Mouse (Mus musculus) C2C12 (cell line): ENCODE measurements around the gene Csad. TPM values are rescaled to one million over a fixed set of nuclear protein-coding genes. Genes with fewer than 3 reads are reported as not detected.

Experiments used
- H3K27me3 ChIP-seq: one replicate; pipeline ENCODE4 v1.6.1; 2011; ENCODE audit not compliant: control insufficient read depth, insufficient read depth, insufficient read length
- H3K36me3 ChIP-seq: one replicate; pipeline ENCODE4 v1.6.1; 2011; ENCODE audit not compliant: control insufficient read depth, insufficient read depth
- H3K4me3 ChIP-seq: one replicate; pipeline ENCODE4 v1.5.1; 2011; ENCODE audit warnings: mild to moderate bottlenecking, control low read depth; ENCODE audit not compliant: poor library complexity, insufficient read depth, severe bottlenecking
- H3K79me2 ChIP-seq: one replicate; pipeline ENCODE4 v1.6.1; 2011; ENCODE audit not compliant: control insufficient read depth, insufficient read depth
- H3K79me3 ChIP-seq: one replicate; pipeline ENCODE4 v1.6.1; 2011; ENCODE audit warnings: low read depth, control low read depth
- H3ac ChIP-seq: one replicate; pipeline ENCODE3; 2011; ENCODE audit warnings: low read depth; ENCODE audit not compliant: control insufficient read depth, insufficient read length
- CEBPB ChIP-seq: IDR thresholded peaks from one replicate; pipeline ENCODE4 v1.6.1; 2011; ENCODE audit warnings: low read depth, mild to moderate bottlenecking, control low read depth, moderate library complexity
- CTCF ChIP-seq: IDR thresholded peaks from one replicate; pipeline ENCODE4 v1.5.1; 2011; ENCODE audit not compliant: control insufficient read depth, insufficient read depth, insufficient read length
- FOSL1 ChIP-seq: IDR thresholded peaks from one replicate; pipeline ENCODE4 v1.8.0; 2011; ENCODE audit warnings: mild to moderate bottlenecking, low read length; ENCODE audit not compliant: poor library complexity, insufficient read depth, severe bottlenecking
- MAX ChIP-seq: IDR thresholded peaks from one replicate; pipeline ENCODE4 v1.6.1; 2011; ENCODE audit warnings: mild to moderate bottlenecking, control low read depth
- MYOD1 ChIP-seq: IDR thresholded peaks from one replicate; pipeline ENCODE4 v1.6.1; 2011; ENCODE audit warnings: low read depth; ENCODE audit not compliant: control insufficient read depth, insufficient read length
- MYOG ChIP-seq: IDR thresholded peaks from one replicate; pipeline ENCODE4 v1.6.1; 2011; ENCODE audit not compliant: control insufficient read depth, insufficient read length; ENCODE audit errors: extremely low read depth
- USF1 ChIP-seq: IDR thresholded peaks from one replicate; pipeline ENCODE4 v1.6.1; 2011; ENCODE audit warnings: low read depth, mild to moderate bottlenecking, control low read depth, moderate library complexity
- polyA plus RNA-seq: library from polyadenylated mRNA; unstranded; fragments of >200 nt; fragmentation: generic; extraction: Trizol; gene quantifications from one replicate; pipeline ENCODE4 v1.2.1, GENCODE M21; 2012; ENCODE audit warnings: missing spikeins

Gene Csad
- polyA plus RNA-seq, 1 experiment, result 26.4 TPM

DNA sequence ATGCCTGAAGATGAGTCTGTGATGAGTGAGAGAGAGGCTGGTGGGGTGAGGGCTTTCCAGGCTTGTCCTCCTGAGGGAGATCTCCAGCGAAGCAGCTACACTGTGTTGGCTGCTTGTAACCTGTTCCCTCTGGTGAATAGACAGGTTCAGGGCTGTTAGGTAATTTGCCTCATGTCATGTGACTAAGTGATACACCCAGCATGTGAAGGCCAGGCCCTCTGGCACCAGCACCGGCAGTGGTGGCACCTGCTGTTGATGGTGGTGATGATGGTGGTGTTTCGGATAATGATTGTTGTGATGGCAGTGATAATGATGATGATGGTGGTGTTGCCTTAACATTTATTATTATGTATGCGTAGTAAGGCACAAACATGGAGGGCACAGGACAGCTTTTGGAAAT, 6.3 kb upstream of the Csad start:
- Histone ChIP-seq H3K27me3 (no peaks in the 10 kb centered on the region), H3K79me2 (peaks cover 36% of the 10 kb centered on the region), H3K36me3 (peaks cover 89% of the 10 kb centered on the region), H3K4me3 (no peak overlapping the region), H3K79me3 (peaks cover 13% of the 10 kb centered on the region), H3ac (no peak overlapping the region)
- no peak for TF ChIP-seq CTCF
- no peak for TF ChIP-seq MYOG
- TF ChIP-seq CEBPB, result no peak
- no peak for TF ChIP-seq USF1
- TF ChIP-seq MYOD1, result no peak
- no peak for TF ChIP-seq FOSL1
- TF ChIP-seq MAX, result no peak

DNA sequence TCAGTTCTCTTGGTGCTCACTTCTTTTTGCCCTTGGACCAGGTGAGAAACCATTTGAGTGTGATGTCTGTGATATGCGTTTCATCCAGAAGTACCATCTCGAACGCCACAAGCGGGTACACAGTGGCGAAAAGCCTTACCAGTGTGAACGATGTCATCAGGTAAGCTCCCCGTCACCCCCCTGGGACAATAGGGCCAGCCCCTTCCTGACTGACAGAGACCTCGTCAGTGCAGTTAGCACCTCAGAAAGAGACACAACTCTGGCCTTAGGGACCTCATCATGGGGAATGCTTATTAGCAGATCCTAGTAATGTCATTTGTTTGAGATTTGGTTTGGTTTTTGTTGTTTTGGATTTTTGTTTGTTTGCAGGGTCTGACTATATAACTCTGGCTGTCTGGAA, 4.6 kb upstream of the Csad start:
- H3K79me2 ChIP-seq, result peaks cover 53% of the 10 kb centered on the region

DNA sequence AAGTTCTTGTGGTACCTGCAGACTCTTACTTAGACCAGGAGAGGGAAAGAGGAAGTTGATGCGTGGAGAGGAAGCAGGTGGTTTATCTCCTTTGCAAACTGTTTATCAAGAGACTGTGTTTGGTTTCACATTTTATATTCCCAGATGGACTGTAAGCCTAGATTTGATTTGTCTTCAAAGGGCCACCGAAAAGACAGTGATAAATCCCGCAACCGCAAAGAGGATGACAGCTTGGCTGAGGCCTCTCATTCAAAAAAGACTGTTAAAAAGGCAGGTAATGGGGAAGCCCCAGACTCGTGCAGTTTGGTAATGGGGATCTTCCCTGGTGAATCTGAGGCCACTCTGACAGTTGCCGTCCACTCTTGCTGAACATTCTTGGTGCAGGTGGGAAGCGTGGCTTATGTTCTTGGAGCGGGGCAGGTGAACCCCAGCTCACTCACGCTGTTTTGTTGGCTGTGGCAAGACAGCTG, 3.6 kb upstream of the Csad start:
- Histone ChIP-seq H3ac (no peak overlapping the region), H3K79me3 (peaks cover 31% of the 10 kb centered on the region), H3K27me3 (no peaks in the 10 kb centered on the region), H3K4me3 (no peak overlapping the region), H3K36me3 (peaks cover 81% of the 10 kb centered on the region), H3K79me2 (peaks cover 55% of the 10 kb centered on the region)
- TF ChIP-seq USF1 (no peak), CEBPB (no peak), CTCF (no peak), FOSL1 (no peak), MAX (no peak), MYOG (no peak), MYOD1 (no peak)

More for the DNA sequence above, 4.6 kb upstream of the Csad start:
- H3K79me3 ChIP-seq, result peaks cover 30% of the 10 kb centered on the region
- no peak overlapping the region for H3K4me3 ChIP-seq
- no peaks in the 10 kb centered on the region for H3K27me3 ChIP-seq
- peaks cover 91% of the 10 kb centered on the region for H3K36me3 ChIP-seq
- no peak overlapping the region for H3ac ChIP-seq
- TF ChIP-seq CEBPB, result no peak
- no peak for TF ChIP-seq MAX
- TF ChIP-seq FOSL1, result no peak
- no peak for TF ChIP-seq CTCF
- no peak for TF ChIP-seq MYOD1

DNA sequence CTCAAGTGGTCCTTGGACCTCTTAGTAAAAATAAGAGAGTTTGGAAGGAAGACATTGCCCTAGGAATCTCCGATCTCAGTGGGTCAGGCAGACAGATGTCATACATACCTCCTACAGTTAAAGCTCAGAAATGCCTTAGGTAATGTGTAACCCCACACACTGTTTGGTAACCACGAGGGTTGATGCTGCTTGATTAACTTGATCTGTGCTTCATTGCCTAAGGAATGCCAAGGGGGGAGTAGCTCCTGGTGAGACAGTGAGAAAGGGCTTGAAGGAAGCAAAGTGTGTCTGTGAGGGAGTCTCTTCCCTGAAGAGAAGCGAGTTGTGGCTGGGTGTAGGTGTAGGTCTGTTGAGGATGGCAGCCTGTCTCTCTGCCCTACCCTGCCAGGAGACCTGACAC, 2.8 kb upstream of the Csad start:
- peaks cover 31% of the 10 kb centered on the region for H3K79me3 ChIP-seq
- H3ac ChIP-seq, result no peak overlapping the region
- no peak overlapping the region for H3K4me3 ChIP-seq
- peaks cover 73% of the 10 kb centered on the region for H3K36me3 ChIP-seq
- no peaks in the 10 kb centered on the region for H3K27me3 ChIP-seq
- peaks cover 55% of the 10 kb centered on the region for H3K79me2 ChIP-seq
- TF ChIP-seq MYOG (no peak), MYOD1 (no peak), CEBPB (no peak)

DNA sequence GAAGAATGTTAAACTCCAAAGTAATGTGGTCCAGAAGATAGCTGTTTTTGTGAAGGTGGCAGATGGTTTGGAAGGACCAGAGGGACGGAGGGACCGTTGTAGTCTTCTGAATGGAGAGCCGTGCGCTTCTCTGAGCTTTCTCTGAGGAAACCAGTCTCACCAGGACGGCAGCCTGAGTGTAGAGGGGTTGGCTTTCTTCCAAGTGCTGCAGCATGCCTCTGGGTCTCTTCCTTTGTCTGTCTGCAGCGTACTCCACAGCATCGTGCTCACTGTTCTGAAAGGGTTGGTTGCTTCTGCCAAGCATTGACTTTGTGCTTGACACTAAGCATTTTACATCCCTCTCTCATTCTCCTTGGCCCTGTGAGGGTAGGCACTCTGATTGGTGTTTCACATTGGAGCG, 1.3 kb upstream of the Csad start:
- Histone ChIP-seq H3K79me3 (peaks cover 31% of the 10 kb centered on the region), H3K36me3 (peaks cover 60% of the 10 kb centered on the region), H3K27me3 (no peaks in the 10 kb centered on the region), H3K79me2 (peaks cover 55% of the 10 kb centered on the region), H3K4me3 (no peak overlapping the region), H3ac (no peak overlapping the region)
- TF ChIP-seq MYOG (no peak), MYOD1 (no peak), CEBPB (no peak), FOSL1 (no peak), MAX (no peak), USF1 (no peak), CTCF (no peak)

DNA sequence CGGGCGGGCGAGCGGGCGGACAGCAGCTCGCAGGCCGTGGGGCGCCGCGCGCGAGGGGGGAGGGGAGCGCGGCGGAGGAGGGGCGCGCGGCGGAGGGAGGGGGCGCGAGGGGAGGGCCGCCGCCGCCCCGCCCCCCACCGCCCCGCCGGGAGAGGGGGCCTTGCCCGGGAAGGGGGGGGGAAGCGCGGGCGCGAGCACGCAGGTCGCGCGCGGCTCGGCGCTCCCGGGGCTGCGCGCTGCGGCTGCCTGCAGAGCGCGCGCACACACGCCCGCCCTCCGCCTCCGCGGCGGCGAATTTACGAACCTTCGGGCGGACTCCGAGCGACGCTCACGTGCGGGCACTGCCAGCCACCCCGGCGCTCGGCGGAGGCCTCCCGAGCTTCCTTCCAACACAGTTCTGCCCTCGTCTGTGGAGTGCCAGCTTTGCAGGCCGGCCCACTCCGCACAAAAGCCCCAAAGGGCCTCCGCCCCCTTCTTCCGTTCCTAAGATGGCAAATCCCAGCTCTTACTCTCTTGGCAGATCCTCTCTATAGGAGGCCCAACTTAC, 616 bp downstream of the Csad start:
- H3K36me3 ChIP-seq, result peaks cover 44% of the 10 kb centered on the region
- peaks cover 31% of the 10 kb centered on the region for H3K79me3 ChIP-seq
- H3K27me3 ChIP-seq, result no peaks in the 10 kb centered on the region
- peaks cover 50% of the 10 kb centered on the region for H3K79me2 ChIP-seq
- H3ac ChIP-seq, result peak overlapping the region; percentile 84
- TF ChIP-seq CEBPB, result no peak
- H3K4me3 ChIP-seq, result peak overlapping the region; percentile 75
